Mouse (Mus musculus) forebrain, embryonic 14.5 days (tissue): ENCODE measurements around the gene Cers5. TPM values are rescaled to one million over a fixed set of nuclear protein-coding genes. Genes with fewer than 3 reads are reported as not detected.
"Not testable (repeated sequence)": the region's sequence is repeated elsewhere in the genome, so short reads cannot be mapped to it uniquely, and the experiment has no call there.

Experiments used
- ATAC-seq: fragments of 200-750 bp; cut with Nextera tagmentation; 2 replicates; pipeline ENCODE4 v1.8.0; 2017; ENCODE audit warnings: mild to moderate bottlenecking, moderate library complexity
- DNase-seq: peaks from one replicate; pipeline ENCODE4 v3.0.0-alpha.2; 2015; ENCODE audit warnings: low spot score
- H3K27ac ChIP-seq: fragments of 300-500 bp; sonication (generic); 2 replicates; pipeline ENCODE4 v1.5.1; 2014; ENCODE audit warnings: low read depth, mild to moderate bottlenecking, control low read depth, low read length, moderate library complexity
- H3K27me3 ChIP-seq: fragments of 300-500 bp; sonication (generic); replicated peaks from 2 replicates; pipeline ENCODE4 v1.6.1; 2014; ENCODE audit warnings: low read length, control low read depth, mixed read lengths; ENCODE audit not compliant: control insufficient read depth, insufficient read depth
- H3K36me3 ChIP-seq: fragments of 300-500 bp; sonication (generic); 2 replicates; pipeline ENCODE4 v1.6.1; 2014; ENCODE audit warnings: low read length, control low read depth; ENCODE audit not compliant: control insufficient read depth, insufficient read depth
- H3K4me1 ChIP-seq: fragments of 300-500 bp; sonication (generic); 2 replicates; pipeline ENCODE4 v1.6.1; 2014; ENCODE audit warnings: antibody characterized with exemption, low read length, control low read depth; ENCODE audit not compliant: control insufficient read depth, insufficient read depth
- H3K4me2 ChIP-seq: fragments of 300-500 bp; sonication (generic); 2 replicates; pipeline ENCODE4 v1.6.1; 2014; ENCODE audit warnings: mild to moderate bottlenecking, control low read depth, low read length
- H3K4me3 ChIP-seq: fragments of 300-500 bp; sonication (generic); 2 replicates; pipeline ENCODE4 v1.5.1; 2014; ENCODE audit warnings: low read depth, low read length, control low read depth
- H3K9ac ChIP-seq: fragments of 300-500 bp; sonication (generic); 2 replicates; pipeline ENCODE4 v1.6.1; 2014; ENCODE audit warnings: mild to moderate bottlenecking, low read length, control low read depth, moderate library complexity
- H3K9me3 ChIP-seq: fragments of 300-500 bp; sonication (generic); replicated peaks from 2 replicates; pipeline ENCODE4 v1.6.1; 2016; ENCODE audit warnings: low read length, control low read depth, mixed read lengths; ENCODE audit not compliant: control insufficient read depth
- WGBS: fragments of 180-500 bp; shearing (Covaris S2); extraction: QIAGEN DNeasy Blood & Tissue Kit; methylation state at CpG from one replicate; pipeline ENCODE4 v1.1.7; 2014; 5-methylcytosine and 5-hydroxymethylcytosine counted together
- polyA plus RNA-seq: library from polyadenylated mRNA; unstranded; fragments of >200 nt; fragmentation: Nextera tagmentation; extraction: Ambion mirVana; gene quantifications from 2 replicates; pipeline ENCODE4 v1.2.1, GENCODE M21; 2014

The Cers5 gene
- polyA plus RNA-seq = 71.9 and 72.5 TPM in 2 replicates

GRCm38 (mm10) chr15:99772881-99772924, at the start of gene Cers5:
Cers5 (minus strand) TSS chr15:99772885.
- not testable (repeated sequence) for DNase-seq, H3K9me3 ChIP-seq, H3K36me3 ChIP-seq, ATAC-seq, H3K27me3 ChIP-seq
- H3K4me3 ChIP-seq = peak within 1 kb of the TSS; percentile 79
- H3K9ac ChIP-seq = peak within 1 kb of the TSS; percentile 91
- peaks cover 11% of the 10 kb centered on the region; the same call in 1 of the 2 replicates for H3K4me1 ChIP-seq
- peak within 1 kb of the TSS; percentile 77 for H3K4me2 ChIP-seq
- H3K27ac ChIP-seq = peak within 1 kb of the TSS; percentile 92

- no peaks in the 10 kb centered on the region for H3K27me3 ChIP-seq
- peak overlapping the region; percentile 9 for H3K4me3 ChIP-seq
- DNase-seq (no peak), ATAC-seq (no peak)
- H3K27ac ChIP-seq = peak overlapping the region; percentile 81
- H3K36me3 ChIP-seq = 0 out of 2 replicates have a peak, but pooled peaks cover 5% of the 10 kb centered on the region
- peak overlapping the region; percentile 45 for H3K4me2 ChIP-seq
- WGBS = 69% methylated on average over 14 of the region's 14 CpGs
- H3K9me3 ChIP-seq = no peaks in the 10 kb centered on the region
- peaks cover 12% of the 10 kb centered on the region for H3K4me1 ChIP-seq
- H3K9ac ChIP-seq = peak overlapping the region; percentile 18
Measured at GRCm38 (mm10) chr15:99819621-99820279, 47.1 kb upstream of the Cers5 start.

GRCm38 (mm10) chr15:99819109-99819440, 46.4 kb upstream of the Cers5 start:
- DNase-seq = no peak
- ATAC-seq = peak; percentile 32
- peak overlapping the region; percentile 81 for H3K27ac ChIP-seq
- H3K9me3 ChIP-seq = no peaks in the 10 kb centered on the region
- H3K4me2 ChIP-seq = peak overlapping the region; percentile 45
- H3K36me3 ChIP-seq = 0 out of 2 replicates have a peak, but pooled peaks cover 5% of the 10 kb centered on the region
- WGBS = 27% methylated on average over 6 of the region's 6 CpGs
- H3K27me3 ChIP-seq = no peaks in the 10 kb centered on the region
- H3K9ac ChIP-seq = peak overlapping the region; percentile 18
- H3K4me3 ChIP-seq = peak overlapping the region; percentile 9
- H3K4me1 ChIP-seq = peaks cover 12% of the 10 kb centered on the region

GRCm38 (mm10) chr15:99818321-99819108, 45.8 kb upstream of the Cers5 start:
- WGBS = 5% methylated on average over 13 of the region's 13 CpGs
- Histone ChIP-seq H3K9me3 (no peaks in the 10 kb centered on the region), H3K4me3 (peak overlapping the region; percentile 9), H3K4me1 (peaks cover 12% of the 10 kb centered on the region), H3K4me2 (peak overlapping the region; percentile 45), H3K27me3 (no peaks in the 10 kb centered on the region), H3K27ac (peak overlapping the region; percentile 81), H3K36me3 (0 out of 2 replicates have a peak, but pooled peaks cover 5% of the 10 kb centered on the region), H3K9ac (peak overlapping the region; percentile 18; the same call in 1 of the 2 replicates)
- ATAC-seq (peak; percentile 69), DNase-seq (peak; percentile 83)

- ATAC-seq (peak; percentile 75), DNase-seq (peak; percentile 74)
- Histone ChIP-seq H3K27ac (peak overlapping the region; percentile 81), H3K9ac (0 out of 2 replicates have a peak overlapping the region, but pooled peaks have one; percentile 26), H3K27me3 (no peaks in the 10 kb centered on the region), H3K9me3 (no peaks in the 10 kb centered on the region), H3K4me1 (peaks cover 12% of the 10 kb centered on the region), H3K4me3 (no peak overlapping the region), H3K4me2 (peak overlapping the region; percentile 45), H3K36me3 (0 out of 2 replicates have a peak, but pooled peaks cover 7% of the 10 kb centered on the region)
- WGBS = 26% methylated on average over 8 of the region's 8 CpGs
Measured at GRCm38 (mm10) chr15:99817343-99818235, 44.9 kb upstream of the Cers5 start.

- ATAC-seq (no peak), DNase-seq (no peak)
- Histone ChIP-seq H3K4me2 (no peak overlapping the region), H3K9ac (no peak overlapping the region), H3K27me3 (no peaks in the 10 kb centered on the region), H3K36me3 (0 out of 2 replicates have a peak, but pooled peaks cover 7% of the 10 kb centered on the region), H3K9me3 (no peaks in the 10 kb centered on the region), H3K27ac (no peak overlapping the region), H3K4me3 (no peak overlapping the region), H3K4me1 (peaks cover 12% of the 10 kb centered on the region)
- WGBS = 90% methylated on average over 4 of the region's 4 CpGs
Measured at GRCm38 (mm10) chr15:99815999-99816398, 43.3 kb upstream of the Cers5 start.

GRCm38 (mm10) chr15:99814554-99815260, 42.0 kb upstream of the Cers5 start:
- Histone ChIP-seq H3K27me3 (no peaks in the 10 kb centered on the region), H3K4me2 (no peak overlapping the region), H3K36me3 (0 out of 2 replicates have a peak, but pooled peaks cover 7% of the 10 kb centered on the region), H3K9ac (no peak overlapping the region), H3K4me3 (no peak overlapping the region), H3K27ac (no peak overlapping the region), H3K4me1 (peaks cover 12% of the 10 kb centered on the region), H3K9me3 (no peaks in the 10 kb centered on the region)
- no peak for ATAC-seq
- 90% methylated on average over 24 of the region's 24 CpGs for WGBS
- DNase-seq = no peak

GRCm38 (mm10) chr15:99813639-99814038, 41.0 kb upstream of the Cers5 start:
- no peak overlapping the region for H3K4me2 ChIP-seq
- WGBS = 97% methylated on average over 6 of the region's 6 CpGs
- no peaks in the 10 kb centered on the region for H3K27me3 ChIP-seq
- H3K9me3 ChIP-seq = no peaks in the 10 kb centered on the region
- DNase-seq (no peak), ATAC-seq (no peak)
- 0 out of 2 replicates have a peak, but pooled peaks cover 7% of the 10 kb centered on the region for H3K36me3 ChIP-seq
- H3K4me1 ChIP-seq = peaks cover 2% of the 10 kb centered on the region; the same call in 1 of the 2 replicates
- H3K27ac ChIP-seq = no peak overlapping the region
- H3K4me3 ChIP-seq = no peak overlapping the region
- H3K9ac ChIP-seq = no peak overlapping the region
